Mouse (Mus musculus) spleen, postnatal 36 days (tissue): ENCODE results near the gene Vamp8.

Source experiments
- DNase-seq, 2 experiments: peaks; one replicate each; pipeline ENCODE4 v3.0.0; 2022; ENCODE audit warnings: low spot score in 2 of 2, mixed read lengths in 1 of 2

Vamp8 gene

GRCm38 (mm10) chr6:72352636-72353405 is 37.7 kb downstream of the Vamp8 start:
- no peak for DNase-seq

- DNase-seq: no peak
Observed at GRCm38 (mm10) chr6:72350214-72350613, 40.3 kb downstream of the Vamp8 start.

- peak in 1 of 2 experiments; percentile 33 for DNase-seq
Observed at GRCm38 (mm10) chr6:72348411-72348810, 42.1 kb downstream of the Vamp8 start.

GRCm38 (mm10) chr6:72347166-72347941 is 43.1 kb downstream of the Vamp8 start, which contains the start of gene 0610030E20Rik:
0610030E20Rik (plus strand) TSS chr6:72347317.
- DNase-seq: peak; percentile 82 to 84

DNA sequence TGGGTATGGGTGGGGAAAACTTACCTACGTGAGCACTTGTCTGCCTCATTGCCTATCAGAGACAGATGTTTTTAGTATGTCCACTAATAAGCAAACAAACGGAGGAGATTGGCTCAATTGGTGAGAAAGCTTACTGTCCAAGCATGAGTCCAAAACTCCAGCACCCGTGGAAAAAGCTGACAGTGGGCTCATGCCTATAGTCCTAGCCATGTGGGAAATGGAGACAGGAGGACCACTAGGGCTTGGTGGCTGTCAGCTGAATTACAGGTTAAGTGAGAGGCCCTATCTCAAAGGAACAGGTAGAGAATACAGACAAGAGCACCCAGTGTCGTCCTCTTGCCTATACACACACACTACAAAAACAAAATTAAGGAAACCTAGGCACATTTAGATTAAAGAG is 44.2 kb downstream of the Vamp8 start:
- no peak for DNase-seq

- no peak for DNase-seq
Observed at GRCm38 (mm10) chr6:72345633-72346032, 44.9 kb downstream of the Vamp8 start.

GRCm38 (mm10) chr6:72345074-72345567 is 45.4 kb downstream of the Vamp8 start, which contains the start of gene Usp39:
Usp39 (minus strand) TSS chr6:72345184.
- peak; percentile 90 to 92 for DNase-seq

DNA sequence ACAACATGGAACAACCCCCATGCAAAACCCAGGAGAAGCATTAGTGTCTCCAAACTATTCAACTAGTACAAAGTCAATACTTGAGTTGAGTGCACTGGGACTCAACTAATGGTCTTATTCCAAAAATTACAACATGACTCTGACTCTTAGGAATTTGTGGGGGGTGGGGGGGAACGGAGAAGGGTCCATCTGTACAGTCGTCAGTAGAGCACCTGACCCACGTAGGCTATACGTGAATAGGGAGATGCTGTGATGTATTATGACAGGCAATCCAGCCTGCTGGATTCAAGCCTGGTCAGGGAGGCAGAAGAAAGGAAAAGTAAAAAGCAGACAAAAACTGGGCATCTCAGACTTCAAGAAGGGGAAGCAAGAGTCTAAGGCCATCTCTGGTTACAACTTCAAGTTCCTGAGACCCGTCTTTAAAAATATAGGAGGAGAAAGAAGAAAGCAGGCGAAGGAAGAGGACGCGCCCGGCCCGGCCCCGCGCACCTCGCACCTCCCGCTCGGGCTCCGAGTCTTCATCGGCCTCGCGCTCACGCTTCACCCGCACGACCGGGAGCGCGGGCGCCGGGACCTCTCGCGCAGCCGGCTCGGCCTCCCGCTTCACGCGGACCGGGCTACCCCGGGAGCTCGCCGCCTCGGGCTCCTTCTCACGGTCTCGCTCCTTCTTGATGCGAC is 46.0 kb downstream of the Vamp8 start:
- DNase-seq: no peak

DNA sequence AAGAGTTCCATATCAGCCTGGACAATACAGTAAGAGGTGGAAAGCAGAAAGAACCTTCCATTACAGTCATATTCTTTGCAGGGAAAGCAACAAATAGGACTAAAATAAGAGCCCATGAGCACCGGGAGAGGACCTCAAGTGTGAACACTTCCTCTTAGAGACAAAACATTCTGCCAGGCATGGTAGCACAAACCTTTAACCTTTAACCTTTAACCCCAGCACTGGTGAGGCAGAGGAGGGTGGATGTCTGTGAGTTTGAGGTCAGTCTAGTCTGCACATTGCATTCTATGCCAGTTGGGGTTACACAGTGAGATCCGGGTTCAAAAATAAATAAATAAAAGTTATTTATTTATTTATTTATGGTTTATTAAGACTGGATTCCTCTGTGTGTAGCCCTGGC is 50.0 kb downstream of the Vamp8 start:
- DNase-seq: no peak
